Mouse (Mus musculus): ENCODE results near the gene Lce6a. TPM values are rescaled to one million over a fixed set of nuclear protein-coding genes. Genes with fewer than 3 reads are reported as not detected.

Gene Lce6a
- total RNA-seq (2014; rRNA removed; ENCODE audit: low replicate concordance) (not detected in 2 replicates), polyA plus RNA-seq (2015; fragmentation: Nextera tagmentation; extraction: Ambion mirVana) (not detected in 2 replicates)

GRCm38 (mm10) chr3:92621560-92621959 is at the start of gene Lce6a:
Gene Lce6a (minus strand): TSS chr3:92621660.
- H3K9me3 ChIP-seq (replicated peaks; ENCODE audit: control insufficient read depth, low read length), result no peaks in the 10 kb centered on the region
- 60% methylated on average over 2 of the region's 2 CpGs for WGBS

GRCm38 (mm10) chr3:92670215-92670614 is 48.8 kb upstream of the Lce6a start, which contains the start of gene Lce1a2:
Gene Lce1a2 (minus strand): TSS chr3:92670315.
- TF ChIP-seq EP300 (IDR thresholded peaks at IDR 0.05; ENCODE audit: low read depth) (no peak), CTCF (IDR thresholded peaks at IDR 0.05; ENCODE audit: low read depth) (no peak)
- Histone ChIP-seq H3K27me3 (ENCODE audit: control insufficient read depth, insufficient read depth, low read length) (no peaks in the 10 kb centered on the region), H3K9me3 (replicated peaks; ENCODE audit: control insufficient read depth, low read length) (no peaks in the 10 kb centered on the region)

More at GRCm38 (mm10) chr3:92621560-92621959, at the start of gene Lce6a:
- Histone ChIP-seq H3K9ac (replicated peaks; ENCODE audit: low read depth, low read length) (no peak within 1 kb of the TSS), H3K4me2 (ENCODE audit: low read depth, low read length) (no peak within 1 kb of the TSS), H3K4me3 (ENCODE audit: low read depth, low read length) (no peak within 1 kb of the TSS), H3K27ac (ENCODE audit: low read depth) (no peak within 1 kb of the TSS), H3K27me3 (ENCODE audit: control insufficient read depth, insufficient read depth, low read length) (no peaks in the 10 kb centered on the region), H3K36me3 (replicated peaks; ENCODE audit: control insufficient read depth, insufficient read depth, low read length) (no peaks in the 10 kb centered on the region), H3K4me1 (ENCODE audit: control insufficient read depth, insufficient read depth) (no peaks in the 10 kb centered on the region)
- ATAC-seq (ENCODE audit: insufficient read depth, low read depth) (no peak), DNase-seq (ENCODE audit: low spot score) (no peak)
- TF ChIP-seq EP300 (IDR thresholded peaks at IDR 0.05; ENCODE audit: low read depth) (no peak), CTCF (IDR thresholded peaks at IDR 0.05; ENCODE audit: low read depth) (no peak)

GRCm38 (mm10) chr3:92656826-92657225 is 35.4 kb upstream of the Lce6a start, which contains the start of gene Lce1b:
Gene Lce1b (minus strand): TSS chr3:92656926.
- Histone ChIP-seq H3K9ac (replicated peaks; ENCODE audit: low read depth, low read length) (no peak within 1 kb of the TSS), H3K4me3 (ENCODE audit: low read depth, low read length) (no peak within 1 kb of the TSS), H3K4me1 (ENCODE audit: control insufficient read depth, insufficient read depth) (no peaks in the 10 kb centered on the region), H3K9me3 (replicated peaks; ENCODE audit: control insufficient read depth, low read length) (no peaks in the 10 kb centered on the region), H3K4me2 (ENCODE audit: low read depth, low read length) (no peak within 1 kb of the TSS), H3K27ac (ENCODE audit: low read depth) (no peak within 1 kb of the TSS), H3K27me3 (ENCODE audit: control insufficient read depth, insufficient read depth, low read length) (no peaks in the 10 kb centered on the region), H3K36me3 (replicated peaks; ENCODE audit: control insufficient read depth, insufficient read depth, low read length) (no peaks in the 10 kb centered on the region)
- TF ChIP-seq CTCF (IDR thresholded peaks at IDR 0.05; ENCODE audit: low read depth) (no peak), EP300 (IDR thresholded peaks at IDR 0.05; ENCODE audit: low read depth) (no peak)
- ATAC-seq (ENCODE audit: insufficient read depth, low read depth) (no peak), DNase-seq (ENCODE audit: low spot score) (no peak)

More at GRCm38 (mm10) chr3:92670215-92670614, 48.8 kb upstream of the Lce6a start, which contains the start of gene Lce1a2:
- ATAC-seq (ENCODE audit: insufficient read depth, low read depth), result no peak
- H3K4me3 ChIP-seq (ENCODE audit: low read depth, low read length), result no peak within 1 kb of the TSS
- H3K27ac ChIP-seq (ENCODE audit: low read depth), result no peak within 1 kb of the TSS
- no peak for DNase-seq (ENCODE audit: low spot score)
- H3K9ac ChIP-seq (replicated peaks; ENCODE audit: low read depth, low read length), result no peak within 1 kb of the TSS
- no peak within 1 kb of the TSS for H3K4me2 ChIP-seq (ENCODE audit: low read depth, low read length)
- H3K4me1 ChIP-seq (ENCODE audit: control insufficient read depth, insufficient read depth), result no peaks in the 10 kb centered on the region
- no peaks in the 10 kb centered on the region for H3K36me3 ChIP-seq (replicated peaks; ENCODE audit: control insufficient read depth, insufficient read depth, low read length)

- H3K36me3 ChIP-seq (replicated peaks; ENCODE audit: control insufficient read depth, insufficient read depth, low read length), result no peaks in the 10 kb centered on the region
- DNase-seq (ENCODE audit: low spot score), result no peak
- H3K4me1 ChIP-seq (ENCODE audit: control insufficient read depth, insufficient read depth), result no peaks in the 10 kb centered on the region
- H3K9me3 ChIP-seq (replicated peaks; ENCODE audit: control insufficient read depth, low read length), result no peaks in the 10 kb centered on the region
- ATAC-seq (ENCODE audit: insufficient read depth, low read depth), result no peak
- H3K27me3 ChIP-seq (ENCODE audit: control insufficient read depth, insufficient read depth, low read length), result no peaks in the 10 kb centered on the region
- 88% methylated on average over 1 of the region's 1 CpGs for WGBS
- no peak within 1 kb of the TSS for H3K4me2 ChIP-seq (ENCODE audit: low read depth, low read length)
- H3K9ac ChIP-seq (replicated peaks; ENCODE audit: low read depth, low read length), result no peak within 1 kb of the TSS
- H3K4me3 ChIP-seq (ENCODE audit: low read depth, low read length), result no peak within 1 kb of the TSS
- no peak within 1 kb of the TSS for H3K27ac ChIP-seq (ENCODE audit: low read depth)
- TF ChIP-seq EP300 (IDR thresholded peaks at IDR 0.05; ENCODE audit: low read depth) (no peak), CTCF (IDR thresholded peaks at IDR 0.05; ENCODE audit: low read depth) (no peak)
Observed at GRCm38 (mm10) chr3:92648207-92648606, 26.7 kb upstream of the Lce6a start, which contains the start of gene Lce1a1. Gene Lce1a1 (minus strand): TSS chr3:92648307.

GRCm38 (mm10) chr3:92639854-92640253 is 18.4 kb upstream of the Lce6a start:
- H3K9me3 ChIP-seq (replicated peaks; ENCODE audit: control insufficient read depth, low read length), result no peaks in the 10 kb centered on the region
- no peak for TF ChIP-seq CTCF (IDR thresholded peaks at IDR 0.05; ENCODE audit: low read depth)
- no peak for TF ChIP-seq EP300 (IDR thresholded peaks at IDR 0.05; ENCODE audit: low read depth)
- H3K4me1 ChIP-seq (ENCODE audit: control insufficient read depth, insufficient read depth), result no peaks in the 10 kb centered on the region
- no peak overlapping the region for H3K4me2 ChIP-seq (ENCODE audit: low read depth, low read length)
- H3K9ac ChIP-seq (replicated peaks; ENCODE audit: low read depth, low read length), result no peak overlapping the region
- ATAC-seq (ENCODE audit: insufficient read depth, low read depth) (no peak), DNase-seq (ENCODE audit: low spot score) (no peak)
- H3K27me3 ChIP-seq (ENCODE audit: control insufficient read depth, insufficient read depth, low read length), result no peaks in the 10 kb centered on the region
- H3K36me3 ChIP-seq (replicated peaks; ENCODE audit: control insufficient read depth, insufficient read depth, low read length), result no peaks in the 10 kb centered on the region
- WGBS, result 88% methylated on average over 15 of the region's 15 CpGs
- no peak overlapping the region for H3K4me3 ChIP-seq (ENCODE audit: low read depth, low read length)
- H3K27ac ChIP-seq (ENCODE audit: low read depth), result no peak overlapping the region

GRCm38 (mm10) chr3:92638653-92638991 is 17.2 kb upstream of the Lce6a start:
- Histone ChIP-seq H3K27ac (ENCODE audit: low read depth) (no peak overlapping the region), H3K4me2 (ENCODE audit: low read depth, low read length) (no peak overlapping the region), H3K27me3 (ENCODE audit: control insufficient read depth, insufficient read depth, low read length) (no peaks in the 10 kb centered on the region), H3K36me3 (replicated peaks; ENCODE audit: control insufficient read depth, insufficient read depth, low read length) (no peaks in the 10 kb centered on the region), H3K4me3 (ENCODE audit: low read depth, low read length) (no peak overlapping the region), H3K4me1 (ENCODE audit: control insufficient read depth, insufficient read depth) (no peaks in the 10 kb centered on the region), H3K9ac (replicated peaks; ENCODE audit: low read depth, low read length) (no peak overlapping the region), H3K9me3 (replicated peaks; ENCODE audit: control insufficient read depth, low read length) (no peaks in the 10 kb centered on the region)
- ATAC-seq (ENCODE audit: insufficient read depth, low read depth) (no peak), DNase-seq (ENCODE audit: low spot score) (no peak)
- 79% methylated on average over 3 of the region's 3 CpGs for WGBS
- TF ChIP-seq EP300 (IDR thresholded peaks at IDR 0.05; ENCODE audit: low read depth), result no peak
- TF ChIP-seq CTCF (IDR thresholded peaks at IDR 0.05; ENCODE audit: low read depth), result no peak
